Mouse (Mus musculus): ENCODE results near the gene Fam98b.

GRCm38 (mm10) chr2:117307959-117308358, 58.4 kb downstream of the Fam98b start:
- no peak for TF ChIP-seq MAFK (IDR thresholded peaks at IDR 0.05; ENCODE audit: insufficient read depth, low read depth, low read length)
- TF ChIP-seq CHD2 (IDR thresholded peaks at IDR 0.05; ENCODE audit: low read depth, low read length), result no peak
- no peak for TF ChIP-seq ZC3H11A (IDR thresholded peaks at IDR 0.05; ENCODE audit: borderline replicate concordance, low read depth, low read length)
- TF ChIP-seq HCFC1 (IDR thresholded peaks at IDR 0.05; ENCODE audit: borderline replicate concordance, insufficient read depth, low read length), result no peak
- TF ChIP-seq ZNF384 (IDR thresholded peaks at IDR 0.05; ENCODE audit: low read depth, low read length), result no peak
